ENCODE assay signal across 23 mouse cellular contexts in the genomic region with DNA sequence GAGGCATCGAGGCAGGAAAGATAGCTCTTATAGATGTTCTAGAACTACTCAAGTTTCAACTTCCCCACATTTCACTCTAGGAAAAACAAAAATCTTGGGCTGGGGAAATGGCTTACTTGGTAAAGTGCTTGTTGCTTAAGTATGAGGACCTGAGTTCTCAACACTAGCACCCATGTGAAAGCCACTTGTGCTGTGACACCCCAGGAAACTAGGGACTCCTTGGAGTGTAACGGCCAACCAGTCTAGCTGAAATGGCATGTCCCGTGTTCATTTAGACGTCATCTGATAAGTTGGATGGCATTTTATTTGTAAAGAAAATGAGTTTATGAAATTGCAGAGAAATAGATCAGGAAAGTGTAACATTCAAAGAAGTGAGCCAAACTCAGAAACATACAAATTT. TPM values are rescaled to one million over a fixed set of nuclear protein-coding genes. Genes with fewer than 3 reads are reported as not detected.
A peak's percentile ranks its signal among the peaks of the same experiment; 100 is the strongest.
DNase-seq lines count a peak whose midpoint lies in the region; ATAC-seq and TF ChIP-seq lines count a peak whose summit lies in the region.
"Had no signal": no experiment of that assay in that cellular context is flagged by ENCODE, and none has a peak within 500 bp of the region (broad histone marks: within the 10 kb centered on the region; RNA-seq: fewer than 3 reads in every experiment).

No protein-coding gene starts in this region.

- no peak for TF ChIP-seq EP300 in liver, postnatal 0 days (IDR thresholded peaks at IDR 0.05; ENCODE audit: low read depth)

- intact Hi-C loops in left cerebral cortex, postnatal 36 days (cut with DNase I): no loop called here

- H3K36me3 ChIP-seq in liver, postnatal 0 days (replicated peaks; ENCODE audit: insufficient read depth, low read length): no peaks in the 10 kb centered on the region
- H3K36me3 ChIP-seq in liver, embryonic 11.5 days (ENCODE audit: control insufficient read depth, insufficient read depth, low read length): no peaks in the 10 kb centered on the region
- no peaks in the 10 kb centered on the region for H3K36me3 ChIP-seq in splenic B cell, adult 2 months (ENCODE audit: control insufficient read depth, insufficient read depth, low read length, poor library complexity, severe bottlenecking)
- H3K36me3 ChIP-seq: embryonic facial prominence, embryonic 13.5 days; heart, embryonic 12.5 days; hindbrain, embryonic 12.5 days had no signal

- H3K4me2 ChIP-seq in liver, postnatal 0 days (ENCODE audit: low read depth, low read length): no peak overlapping the region
- no peak overlapping the region for H3K4me2 ChIP-seq in liver, embryonic 11.5 days
- H3K4me2 ChIP-seq: embryonic facial prominence, embryonic 13.5 days; forebrain, embryonic 13.5 days; heart, embryonic 12.5 days; hindbrain, embryonic 12.5 days had no signal

- ATAC-seq in liver, postnatal 0 days: no peak
- ATAC-seq in liver, embryonic 11.5 days (replicated peaks; ENCODE audit: low FRiP score): no peak
- ATAC-seq: activated CD4-positive, CD25-positive, alpha-beta regulatory T cell, adult 4 months; forebrain, embryonic 13.5 days; forebrain, postnatal 0 days; hindbrain, embryonic 16.5 days; Patski had no signal

- H3K4me3 ChIP-seq in liver, postnatal 0 days (ENCODE audit: low read depth, low read length): no peak overlapping the region
- no peak overlapping the region for H3K4me3 ChIP-seq in liver, embryonic 11.5 days (ENCODE audit: low read depth, low read length)
- H3K4me3 ChIP-seq: embryonic facial prominence, embryonic 13.5 days; forebrain, embryonic 13.5 days; heart, embryonic 12.5 days; hindbrain, embryonic 12.5 days had no signal

- no peak for DNase-seq in liver, postnatal 0 days
- no peak for DNase-seq in liver, embryonic 11.5 days (ENCODE audit: low spot score)
- peak; percentile 30 to 31 for DNase-seq in B cell, adult 2 months
- DNase-seq in induced T-regulatory cell, adult 2 months (ENCODE audit: low read depth): peak; percentile 35
- DNase-seq in splenic B cell, adult 2 months (ENCODE audit: low read depth, low spot score): peak; percentile 50
- DNase-seq in gastrocnemius, postnatal 4 days (ENCODE audit: low spot score in 2 of 2): no peak
- no peak for DNase-seq in left cerebral cortex, postnatal 36 days (ENCODE audit: low spot score in 2 of 2)
- no peak for DNase-seq in layer of hippocampus, adult 8-10 months (ENCODE audit: low spot score in 2 of 2)
- DNase-seq: adrenal gland, postnatal 14 days; cerebellum, adult 18-20 months; cerebellum, adult 9-11 months; cerebellum, postnatal 36 days; forebrain, postnatal 0 days; gastrocnemius, postnatal 36 days; heart, postnatal 4 days had no signal

- no peak overlapping the region for H3K9ac ChIP-seq in liver, postnatal 0 days (replicated peaks)
- no peak overlapping the region for H3K9ac ChIP-seq in liver, embryonic 11.5 days (ENCODE audit: low read depth, low read length)
- H3K9ac ChIP-seq: embryonic facial prominence, embryonic 13.5 days; forebrain, embryonic 13.5 days; forebrain, postnatal 0 days; heart, embryonic 12.5 days; hindbrain, embryonic 12.5 days had no signal

- peak overlapping the region; percentile 51; the same call in 1 of the 2 replicates for H3K27ac ChIP-seq in liver, postnatal 0 days (ENCODE audit: low read depth)
- H3K27ac ChIP-seq in liver, embryonic 11.5 days (ENCODE audit: low read depth, low read length): no peak overlapping the region
- H3K27ac ChIP-seq: embryonic facial prominence, embryonic 13.5 days; forebrain, embryonic 13.5 days; hindbrain, embryonic 12.5 days had no signal

- 70% methylated on average over 4 of the region's 4 CpGs for WGBS in liver, postnatal 0 days (ENCODE audit: insufficient replicate concordance)
- WGBS in liver, embryonic 11.5 days: 80% methylated on average over 4 of the region's 4 CpGs

- no peaks in the 10 kb centered on the region for H3K9me3 ChIP-seq in liver, postnatal 0 days (ENCODE audit: low read length)
- no peaks in the 10 kb centered on the region for H3K9me3 ChIP-seq in liver, embryonic 11.5 days (ENCODE audit: control insufficient read depth, low read length)
- H3K9me3 ChIP-seq: embryonic facial prominence, embryonic 13.5 days; forebrain, embryonic 13.5 days; heart, embryonic 12.5 days; hindbrain, embryonic 12.5 days had no signal

- no peaks in the 10 kb centered on the region for H3K27me3 ChIP-seq in liver, postnatal 0 days (ENCODE audit: insufficient read depth, low read length)
- H3K27me3 ChIP-seq in liver, embryonic 11.5 days (replicated peaks; ENCODE audit: control insufficient read depth, insufficient read depth, low read length): no peaks in the 10 kb centered on the region
- H3K27me3 ChIP-seq in splenic B cell, adult 2 months (ENCODE audit: control insufficient read depth, insufficient read depth, low read length, poor library complexity, severe bottlenecking): no peaks in the 10 kb centered on the region
- H3K27me3 ChIP-seq: CH12.LX; embryonic facial prominence, embryonic 13.5 days; forebrain, embryonic 13.5 days; heart, embryonic 12.5 days; hindbrain, embryonic 12.5 days; Patski had no signal

- no peak for TF ChIP-seq CTCF in liver, postnatal 0 days (IDR thresholded peaks at IDR 0.05; ENCODE audit: low read depth)

- no peaks in the 10 kb centered on the region for H3K4me1 ChIP-seq in liver, postnatal 0 days (ENCODE audit: insufficient read depth)
- H3K4me1 ChIP-seq in liver, embryonic 11.5 days (replicated peaks; ENCODE audit: control insufficient read depth, insufficient read depth, low read length): peaks cover 5% of the 10 kb centered on the region
- H3K4me1 ChIP-seq: embryonic facial prominence, embryonic 13.5 days; heart, embryonic 12.5 days; hindbrain, embryonic 12.5 days had no signal

RNA-seq across cellular contexts. Expression of a gene that starts 6.3 kb away (rescaled TPM):
- 16.0 and 20.7 TPM in 2 replicates for polyA plus RNA-seq in liver, postnatal 0 days (2015; fragmentation: Nextera tagmentation; extraction: Ambion mirVana)
- 77.0 and 85.7 TPM in 2 replicates for polyA plus RNA-seq in liver, embryonic 11.5 days (2014; fragmentation: Nextera tagmentation; extraction: Ambion mirVana)
- 10 to 100 TPM; 17.9 to 19.5 TPM for total RNA-seq in gastrocnemius, postnatal 4 days (2021)
- total RNA-seq in left cerebral cortex, postnatal 36 days (2021): 1 to 10 TPM; 1.1 TPM
- total RNA-seq in layer of hippocampus, adult 8-10 months (2022): 1 to 10 TPM in 1 of 4 experiments, under 1 TPM in 3; 0.43 to 1.0 (median 0.75) TPM

RNA-seq across cellular contexts. Expression of a gene that starts 32.3 kb away (rescaled TPM):
- 12.8 and 16.5 TPM in 2 replicates for polyA plus RNA-seq in liver, postnatal 0 days (2015; fragmentation: Nextera tagmentation; extraction: Ambion mirVana)
- polyA plus RNA-seq in liver, embryonic 11.5 days (2014; fragmentation: Nextera tagmentation; extraction: Ambion mirVana): 64.2 and 80.4 TPM in 2 replicates
- 10 to 100 TPM; 72.6 to 78.8 TPM for total RNA-seq in gastrocnemius, postnatal 4 days (2021)
- total RNA-seq in left cerebral cortex, postnatal 36 days (2021): 10 to 100 TPM; 34.1 to 37.4 TPM
- 10 to 100 TPM; 35.8 to 69.8 (median 40.3) TPM for total RNA-seq in layer of hippocampus, adult 8-10 months (2022)

Comparison
In these comparisons a context has a peak if more than half of its experiments do, and no peak if none do; other contexts are left out.
1. DNase-seq: peak in B cell, adult 2 months (2 of 2), induced T-regulatory cell, adult 2 months (single experiment) and splenic B cell, adult 2 months (single experiment); none in liver, postnatal 0 days (single experiment), liver, embryonic 11.5 days (single experiment), gastrocnemius, postnatal 4 days (0 of 2), left cerebral cortex, postnatal 36 days (0 of 2) and layer of hippocampus, adult 8-10 months (0 of 2).
2. RNA of a gene that starts 6.3 kb away (total RNA-seq): 17.9 to 19.5 TPM in gastrocnemius, postnatal 4 days; 1.1 TPM in left cerebral cortex, postnatal 36 days and 0.43 to 1.0 TPM in layer of hippocampus, adult 8-10 months; every median in the first group is over 4 times any median in the second.